Mouse (Mus musculus) forebrain, embryonic 16.5 days (tissue): ENCODE measurements around the gene Rbm38. TPM values are rescaled to one million over a fixed set of nuclear protein-coding genes. Genes with fewer than 3 reads are reported as not detected.

Experiments used
- ATAC-seq: fragments of 200-750 bp; cut with Nextera tagmentation; 2 replicates; pipeline ENCODE4 v1.8.0; 2017; ENCODE audit warnings: mild to moderate bottlenecking, moderate library complexity
- H3K27ac ChIP-seq: fragments of 300-500 bp; sonication (generic); 2 replicates; pipeline ENCODE4 v1.5.1; 2014; ENCODE audit warnings: low read length, control low read depth
- H3K27me3 ChIP-seq: fragments of 300-500 bp; sonication (generic); replicated peaks from 2 replicates; pipeline ENCODE4 v1.6.1; 2014; ENCODE audit warnings: low read length; ENCODE audit not compliant: control insufficient read depth, insufficient read depth
- H3K36me3 ChIP-seq: fragments of 300-500 bp; sonication (generic); 2 replicates; pipeline ENCODE4 v1.6.1; 2014; ENCODE audit not compliant: control insufficient read depth, insufficient read depth
- H3K4me1 ChIP-seq: fragments of 300-500 bp; sonication (generic); replicated peaks from 2 replicates; pipeline ENCODE4 v1.6.1; 2014; ENCODE audit warnings: low read length; ENCODE audit not compliant: control insufficient read depth, insufficient read depth
- H3K4me2 ChIP-seq: fragments of 300-500 bp; sonication (generic); 2 replicates; pipeline ENCODE4 v1.6.1; 2014; ENCODE audit warnings: mild to moderate bottlenecking, low read length, control low read depth
- H3K4me3 ChIP-seq: fragments of 300-500 bp; sonication (generic); replicated peaks from 2 replicates; pipeline ENCODE4 v1.5.1; 2014; ENCODE audit warnings: mild to moderate bottlenecking, low read length, control low read depth
- H3K9ac ChIP-seq: fragments of 300-500 bp; sonication (generic); replicated peaks from 2 replicates; pipeline ENCODE4 v1.6.1; 2014; ENCODE audit warnings: low read depth, low read length, control low read depth
- H3K9me3 ChIP-seq: fragments of 300-500 bp; sonication (generic); 2 replicates; pipeline ENCODE4 v1.6.1; 2016; ENCODE audit warnings: low read length; ENCODE audit not compliant: control insufficient read depth
- WGBS: fragments of 180-500 bp; shearing (Covaris S2); extraction: QIAGEN DNeasy Blood & Tissue Kit; methylation state at CpG from one replicate; pipeline ENCODE4 v1.1.7; 2014; 5-methylcytosine and 5-hydroxymethylcytosine counted together
- polyA plus RNA-seq: library from polyadenylated mRNA; unstranded; fragments of >200 nt; fragmentation: Nextera tagmentation; extraction: Ambion mirVana; gene quantifications from 2 replicates; pipeline ENCODE4 v1.2.1, GENCODE M21; 2015

The Rbm38 gene
- polyA plus RNA-seq, 1 experiment from 2014 or later, result 23.4 TPM

GRCm38 (mm10) chr2:172979666-172980345, 40.5 kb upstream of the Rbm38 start:
- ATAC-seq, result no peak
- WGBS, result 95% methylated on average over 43 of the region's 43 CpGs
- peaks cover 15% of the 10 kb centered on the region for H3K4me1 ChIP-seq
- H3K36me3 ChIP-seq, result no peaks in the 10 kb centered on the region
- no peak overlapping the region for H3K27ac ChIP-seq
- H3K27me3 ChIP-seq, result no peaks in the 10 kb centered on the region
- H3K9me3 ChIP-seq, result no peaks in the 10 kb centered on the region
- no peak overlapping the region for H3K4me2 ChIP-seq
- H3K4me3 ChIP-seq, result no peak overlapping the region
- H3K9ac ChIP-seq, result no peak overlapping the region

DNA sequence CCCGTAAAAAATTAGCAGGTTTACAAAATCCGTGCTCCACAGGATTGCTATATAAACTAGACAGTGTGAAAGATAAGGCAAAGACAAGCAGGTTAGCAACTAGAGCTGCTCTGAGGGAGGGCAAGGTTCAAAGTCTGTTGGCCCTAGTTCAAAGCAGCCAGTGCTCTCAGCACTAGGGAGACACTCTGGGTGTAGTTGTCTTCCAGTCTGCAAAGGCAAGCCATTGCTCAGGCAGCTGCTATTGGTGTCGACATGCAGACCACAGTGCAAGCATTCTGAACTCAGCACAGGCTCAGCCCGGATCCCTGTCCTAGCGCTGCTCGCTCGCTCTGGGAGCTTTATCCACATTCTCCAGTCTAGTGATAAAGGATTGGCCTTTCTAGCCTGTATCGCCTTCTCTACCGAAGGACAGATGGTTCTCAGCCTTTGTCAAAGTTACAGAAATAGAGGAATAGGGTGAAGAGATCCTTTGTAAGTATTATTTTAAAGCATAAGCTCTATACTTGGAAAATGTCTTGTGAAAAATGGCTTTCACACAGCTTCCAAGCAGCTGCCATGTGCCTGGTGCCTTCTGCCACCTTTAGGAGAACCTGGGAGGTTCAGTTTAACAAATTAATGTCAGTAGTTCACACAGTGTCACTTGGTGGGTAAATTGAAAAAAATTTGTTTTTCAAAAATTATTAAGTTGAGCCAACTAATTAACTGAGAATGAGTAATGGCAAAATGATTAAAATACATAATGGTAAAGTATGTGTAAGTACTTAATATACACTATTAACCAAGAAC, 37.3 kb upstream of the Rbm38 start:
- no peaks in the 10 kb centered on the region for H3K9me3 ChIP-seq
- no peaks in the 10 kb centered on the region for H3K27me3 ChIP-seq
- WGBS, result 77% methylated on average over 9 of the region's 9 CpGs
- no peaks in the 10 kb centered on the region for H3K36me3 ChIP-seq
- H3K9ac ChIP-seq, result no peak overlapping the region
- no peak overlapping the region for H3K4me2 ChIP-seq
- no peak overlapping the region for H3K4me3 ChIP-seq
- 0 out of 2 replicates have a peak, but pooled peaks cover 3% of the 10 kb centered on the region for H3K4me1 ChIP-seq
- no peak overlapping the region for H3K27ac ChIP-seq
- ATAC-seq, result no peak

DNA sequence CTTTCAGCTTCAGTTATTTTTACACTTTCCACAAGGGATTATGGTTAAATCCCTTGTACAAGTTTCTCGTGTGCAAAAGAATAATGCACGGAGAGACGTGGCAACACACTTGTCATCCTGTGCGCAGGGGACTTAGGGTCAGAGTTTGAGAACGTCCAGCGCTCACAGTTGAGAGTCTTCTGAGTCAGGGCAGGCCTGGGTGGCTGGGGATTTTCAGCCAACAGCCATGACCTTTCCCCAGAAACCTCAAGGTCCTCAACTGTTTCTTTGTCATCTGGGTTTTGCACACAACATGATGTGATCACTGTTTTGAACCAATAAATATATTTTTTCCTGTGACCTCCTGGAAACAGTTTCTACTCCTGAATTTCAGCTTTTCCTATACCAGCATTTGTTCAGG, 30.1 kb upstream of the Rbm38 start:
- Histone ChIP-seq H3K4me3 (no peak overlapping the region), H3K9me3 (no peaks in the 10 kb centered on the region), H3K9ac (no peak overlapping the region), H3K4me1 (no peaks in the 10 kb centered on the region), H3K27ac (no peak overlapping the region), H3K4me2 (no peak overlapping the region), H3K36me3 (no peaks in the 10 kb centered on the region), H3K27me3 (no peaks in the 10 kb centered on the region)
- 83% methylated on average over 6 of the region's 6 CpGs for WGBS
- no peak for ATAC-seq

GRCm38 (mm10) chr2:172996207-172996606, 24.1 kb upstream of the Rbm38 start:
- Histone ChIP-seq H3K27me3 (no peaks in the 10 kb centered on the region), H3K36me3 (no peaks in the 10 kb centered on the region), H3K4me1 (peaks cover 9% of the 10 kb centered on the region), H3K4me3 (no peak overlapping the region), H3K4me2 (no peak overlapping the region), H3K27ac (no peak overlapping the region), H3K9ac (no peak overlapping the region), H3K9me3 (no peaks in the 10 kb centered on the region)
- WGBS, result 13% methylated on average over 4 of the region's 4 CpGs
- no peak for ATAC-seq

DNA sequence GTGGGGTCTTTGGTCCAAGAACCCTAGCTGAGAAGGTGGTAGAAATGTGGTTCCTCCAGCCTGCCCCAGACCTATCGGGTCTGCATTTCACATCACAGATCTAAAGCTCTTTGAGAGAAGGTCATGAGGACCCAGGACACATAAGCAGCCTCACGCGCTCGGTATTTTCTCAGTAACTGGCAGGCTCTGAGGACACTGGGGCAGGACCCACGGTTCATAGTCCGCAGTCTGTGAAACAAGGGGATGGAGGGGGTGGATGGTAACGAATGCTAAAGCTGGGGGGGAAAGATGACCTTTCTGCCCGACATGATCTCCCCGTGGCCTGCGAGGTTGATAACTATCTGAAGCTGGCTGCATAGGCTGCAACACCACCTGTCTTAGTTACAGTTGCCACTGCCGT, 22.6 kb upstream of the Rbm38 start:
- no peak overlapping the region for H3K4me2 ChIP-seq
- no peak overlapping the region for H3K27ac ChIP-seq
- no peaks in the 10 kb centered on the region for H3K9me3 ChIP-seq
- no peaks in the 10 kb centered on the region for H3K27me3 ChIP-seq
- no peaks in the 10 kb centered on the region for H3K36me3 ChIP-seq
- H3K4me3 ChIP-seq, result no peak overlapping the region
- ATAC-seq, result no peak
- H3K4me1 ChIP-seq, result peaks cover 17% of the 10 kb centered on the region
- WGBS, result 67% methylated on average over 11 of the region's 11 CpGs
- no peak overlapping the region for H3K9ac ChIP-seq

DNA sequence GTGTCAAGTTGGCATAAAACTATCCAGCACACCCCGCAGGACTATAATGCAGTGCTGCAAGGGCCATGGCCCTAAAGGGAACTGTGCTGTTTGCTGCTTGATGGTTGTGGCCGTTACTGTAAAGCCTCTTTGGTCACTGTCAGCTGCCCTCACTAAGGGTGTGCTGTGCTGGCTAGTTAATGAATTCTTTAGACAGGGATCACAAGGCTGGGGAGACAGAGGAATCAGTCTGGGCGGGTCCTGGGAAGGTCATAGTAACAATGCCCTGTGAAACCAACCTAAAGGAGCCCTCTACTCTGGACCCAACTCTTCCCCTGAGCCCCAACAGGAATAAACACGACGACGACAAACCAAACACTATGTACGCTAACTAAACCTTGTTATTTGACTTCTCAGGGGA, 21.8 kb upstream of the Rbm38 start:
- H3K4me1 ChIP-seq, result peaks cover 17% of the 10 kb centered on the region
- H3K9ac ChIP-seq, result no peak overlapping the region
- WGBS, result 71% methylated on average over 7 of the region's 7 CpGs
- H3K4me2 ChIP-seq, result no peak overlapping the region
- no peak for ATAC-seq
- H3K36me3 ChIP-seq, result no peaks in the 10 kb centered on the region; the same call in 1 of the 2 replicates
- H3K9me3 ChIP-seq, result no peaks in the 10 kb centered on the region
- no peak overlapping the region for H3K27ac ChIP-seq
- H3K27me3 ChIP-seq, result no peaks in the 10 kb centered on the region
- H3K4me3 ChIP-seq, result no peak overlapping the region

DNA sequence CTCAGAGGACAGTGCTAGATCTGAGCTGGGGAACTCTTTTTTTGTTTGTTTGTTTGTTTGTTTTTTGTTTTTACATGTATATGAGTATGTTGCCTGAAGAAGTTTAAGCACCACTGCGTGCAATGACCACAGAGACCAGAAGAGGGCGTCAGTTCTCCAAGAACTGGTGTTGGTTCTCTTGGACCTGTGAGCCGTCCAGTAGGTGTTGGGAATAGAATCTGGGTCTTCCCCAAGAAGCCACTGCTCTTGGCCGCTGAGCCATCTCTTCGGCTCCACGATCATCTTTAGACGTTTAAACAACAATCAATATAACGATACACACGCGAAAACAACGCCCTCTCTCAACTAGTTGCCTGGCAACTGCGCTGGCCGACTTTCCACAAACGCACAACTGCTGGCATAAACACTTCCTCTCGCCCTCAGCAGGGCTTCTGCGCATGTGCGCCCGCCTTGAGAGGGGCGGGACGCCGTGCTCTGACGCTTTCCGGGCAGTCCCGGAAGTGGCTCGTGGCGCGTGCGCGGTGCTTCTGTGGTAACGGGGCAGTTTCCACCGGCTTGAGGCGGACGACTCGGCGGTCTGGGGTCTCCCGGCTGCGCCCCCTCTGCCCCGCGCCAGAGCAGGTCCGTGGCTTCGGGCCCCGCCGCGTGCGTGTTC, 20.5 kb upstream of the Rbm38 start, which contains the start of gene Rae1:
Gene Rae1, plus strand, starts transcription at position 488 of the 655 bp plus-strand sequence.
- peak within 1 kb of the TSS; percentile 83 for H3K9ac ChIP-seq
- under 1% methylated on average over 41 of the region's 45 CpGs for WGBS
- peak within 1 kb of the TSS; percentile 72 for H3K4me2 ChIP-seq
- no peaks in the 10 kb centered on the region for H3K9me3 ChIP-seq
- no peaks in the 10 kb centered on the region for H3K27me3 ChIP-seq
- peak within 1 kb of the TSS; percentile 84 for H3K27ac ChIP-seq
- peak within 1 kb of the TSS; percentile 92 for H3K4me3 ChIP-seq
- ATAC-seq, result peak; percentile 95
- H3K36me3 ChIP-seq, result peaks cover 7% of the 10 kb centered on the region; the same call in 1 of the 2 replicates
- peaks cover 17% of the 10 kb centered on the region for H3K4me1 ChIP-seq

- WGBS, result under 1% methylated on average over 42 of the region's 42 CpGs
- Histone ChIP-seq H3K4me1 (peaks cover 17% of the 10 kb centered on the region), H3K4me2 (peak overlapping the region; percentile 72), H3K4me3 (peak overlapping the region; percentile 92), H3K36me3 (peaks cover 9% of the 10 kb centered on the region; the same call in 1 of the 2 replicates), H3K27ac (peak overlapping the region; percentile 84), H3K27me3 (no peaks in the 10 kb centered on the region), H3K9me3 (no peaks in the 10 kb centered on the region), H3K9ac (peak overlapping the region; percentile 83)
- ATAC-seq, result peak; percentile 75
Measured at GRCm38 (mm10) chr2:173000285-173000652, 20.0 kb upstream of the Rbm38 start.

DNA sequence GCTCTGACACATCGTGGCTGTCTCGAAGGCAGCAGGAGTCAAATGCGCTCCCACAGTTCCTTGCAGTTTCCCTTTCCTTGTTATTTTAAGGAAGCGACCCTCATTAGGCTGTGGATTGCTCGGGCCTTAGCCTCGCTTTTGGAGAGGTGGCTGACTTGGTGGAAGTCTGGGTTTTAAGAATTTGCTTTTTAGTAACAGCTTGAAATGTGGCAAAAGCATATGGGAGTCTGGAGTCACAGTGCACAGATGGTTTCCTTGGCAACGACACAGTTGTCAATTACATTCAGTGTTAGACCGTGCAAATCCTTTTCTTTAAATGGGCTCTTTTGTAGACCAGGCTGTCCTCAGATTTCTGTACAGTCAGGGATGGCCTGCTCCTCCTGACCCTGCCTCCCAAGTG, 19.4 kb upstream of the Rbm38 start:
- Histone ChIP-seq H3K9me3 (no peaks in the 10 kb centered on the region), H3K9ac (peak overlapping the region; percentile 83), H3K4me1 (peaks cover 17% of the 10 kb centered on the region), H3K27me3 (no peaks in the 10 kb centered on the region), H3K4me3 (peak overlapping the region; percentile 92), H3K27ac (peak overlapping the region; percentile 84), H3K4me2 (peak overlapping the region; percentile 72), H3K36me3 (peaks cover 9% of the 10 kb centered on the region; the same call in 1 of the 2 replicates)
- peak; percentile 40 for ATAC-seq
- 9% methylated on average over 8 of the region's 8 CpGs for WGBS
